In the genomic region with DNA sequence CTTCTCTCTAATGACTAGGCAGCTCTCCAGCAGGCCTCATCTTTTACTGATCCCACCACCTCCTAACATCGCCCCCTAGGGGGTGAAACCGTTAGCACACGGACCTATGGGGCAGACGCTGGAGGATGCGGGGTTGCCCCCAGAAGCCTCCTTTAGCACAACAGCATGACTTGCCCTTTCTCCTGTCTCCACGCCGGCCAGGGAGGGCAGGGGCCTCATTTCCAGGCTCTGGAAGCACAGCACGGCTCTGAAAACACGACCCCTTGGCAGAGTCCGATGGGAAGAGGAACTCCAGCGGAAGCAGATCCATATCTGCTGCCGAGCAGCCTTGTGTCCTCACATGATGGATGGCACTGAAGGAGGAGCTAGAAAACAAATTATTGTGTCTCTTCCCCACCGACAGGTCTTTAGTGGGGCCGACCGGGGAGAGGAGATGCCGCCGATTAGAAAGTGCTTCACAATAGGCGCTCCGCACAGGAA, we compare ENCODE assay signal across 8 mouse cellular contexts.
DNase-seq lines count a peak whose midpoint lies in the region; ATAC-seq lines count a peak whose summit lies in the region.
"Had no signal": no experiment of that assay in that cellular context is flagged by ENCODE, and none has a peak within 500 bp of the region (broad histone marks: within the 10 kb centered on the region; RNA-seq: fewer than 3 reads in every experiment).

No protein-coding gene starts in this region.

- peak overlapping the region; percentile 27 to 32 for H3K4me3 ChIP-seq in heart, embryonic 14.5 days (ENCODE audit: control insufficient read depth in 1 of 2, insufficient read depth in 1 of 2, low read depth in 1 of 2, low read length in 2 of 2)
- H3K4me3 ChIP-seq in kidney, embryonic 14.5 days (ENCODE audit: low read length): no peak overlapping the region

- peak overlapping the region; percentile 84 to 95 for H3K27ac ChIP-seq in heart, embryonic 14.5 days (replicated peaks in 1 of 2; ENCODE audit: control insufficient read depth in 1 of 2, insufficient read depth in 1 of 2, low read depth in 2 of 2, low read length in 2 of 2)
- H3K27ac ChIP-seq in kidney, embryonic 14.5 days (ENCODE audit: low read depth, low read length): no peak overlapping the region
- H3K27ac ChIP-seq: macrophage had no signal

- H3K9ac ChIP-seq in heart, embryonic 14.5 days (ENCODE audit: low read length): peak overlapping the region; percentile 71
- no peak overlapping the region for H3K9ac ChIP-seq in kidney, embryonic 14.5 days (ENCODE audit: low read depth, low read length)

- DNase-seq in WW6 (ENCODE audit: low read depth, low spot score): peak; percentile 79
- peak; percentile 73 for DNase-seq in adrenal gland, postnatal 14 days
- peak; percentile 65 for DNase-seq in lung, postnatal 25 days (ENCODE audit: low spot score)
- peak; percentile 5 to 7 for DNase-seq in thymus, postnatal 36 days
- no peak for DNase-seq in spleen, postnatal 4 days (ENCODE audit: low spot score in 2 of 2)

- H3K4me1 ChIP-seq in heart, embryonic 14.5 days (ENCODE audit: control insufficient read depth in 2 of 2, insufficient read depth in 2 of 2, low read length in 2 of 2): peaks cover 20 to 24% of the 10 kb centered on the region in 2 experiments
- H3K4me1 ChIP-seq in kidney, embryonic 14.5 days (ENCODE audit: control insufficient read depth, insufficient read depth, low read length): no peaks in the 10 kb centered on the region

- H3K9me3 ChIP-seq in heart, embryonic 14.5 days (ENCODE audit: control insufficient read depth, low read length): no peaks in the 10 kb centered on the region
- no peaks in the 10 kb centered on the region for H3K9me3 ChIP-seq in kidney, embryonic 14.5 days (ENCODE audit: control insufficient read depth, low read length)

- no peaks in the 10 kb centered on the region for H3K36me3 ChIP-seq in heart, embryonic 14.5 days (ENCODE audit: control insufficient read depth, insufficient read depth, low read length)
- H3K36me3 ChIP-seq in kidney, embryonic 14.5 days (ENCODE audit: control insufficient read depth, insufficient read depth, low read length): no peaks in the 10 kb centered on the region

- peak; percentile 36; the same call in 1 of the 2 replicates for ATAC-seq in heart, embryonic 14.5 days (ENCODE audit: insufficient number of reproducible peaks, insufficient read depth, low FRiP score, low read depth)
- ATAC-seq in kidney, embryonic 14.5 days (ENCODE audit: low FRiP score, low TSS enrichment): peak; percentile 60; the same call in 1 of the 2 replicates

- peak overlapping the region; percentile 63 for H3K4me2 ChIP-seq in heart, embryonic 14.5 days (ENCODE audit: low read length)
- H3K4me2 ChIP-seq in kidney, embryonic 14.5 days (replicated peaks; ENCODE audit: low read depth, low read length): peak overlapping the region; percentile 25; the same call in 1 of the 2 replicates

- H3K27me3 ChIP-seq in heart, embryonic 14.5 days (ENCODE audit: control insufficient read depth, insufficient read depth, low read length): peaks cover 6% of the 10 kb centered on the region; the same call in 1 of the 2 replicates
- peaks cover 22% of the 10 kb centered on the region; the same call in 1 of the 2 replicates for H3K27me3 ChIP-seq in kidney, embryonic 14.5 days (ENCODE audit: control insufficient read depth, insufficient read depth, low read length)

- 5% methylated on average over 19 of the region's 19 CpGs for WGBS in heart, embryonic 14.5 days
- WGBS in kidney, embryonic 14.5 days: 42% methylated on average over 19 of the region's 19 CpGs

Comparison
In these comparisons a context has a peak if more than half of its experiments do, and no peak if none do; other contexts are left out.
1. DNase-seq: peak in WW6 (single experiment), adrenal gland, postnatal 14 days (single experiment), lung, postnatal 25 days (single experiment) and thymus, postnatal 36 days (2 of 2); none in spleen, postnatal 4 days (0 of 2).